Mouse (Mus musculus) cerebral cortex, adult 2 months (tissue): ENCODE results near the gene Tfpt.

Experiments used
- WGBS: fragments of 180-500 bp; shearing (Covaris S2); methylation state at CpG from one replicate; pipeline ENCODE4 v1.1.7; 2018; 5-methylcytosine and 5-hydroxymethylcytosine counted together

The Tfpt gene

DNA sequence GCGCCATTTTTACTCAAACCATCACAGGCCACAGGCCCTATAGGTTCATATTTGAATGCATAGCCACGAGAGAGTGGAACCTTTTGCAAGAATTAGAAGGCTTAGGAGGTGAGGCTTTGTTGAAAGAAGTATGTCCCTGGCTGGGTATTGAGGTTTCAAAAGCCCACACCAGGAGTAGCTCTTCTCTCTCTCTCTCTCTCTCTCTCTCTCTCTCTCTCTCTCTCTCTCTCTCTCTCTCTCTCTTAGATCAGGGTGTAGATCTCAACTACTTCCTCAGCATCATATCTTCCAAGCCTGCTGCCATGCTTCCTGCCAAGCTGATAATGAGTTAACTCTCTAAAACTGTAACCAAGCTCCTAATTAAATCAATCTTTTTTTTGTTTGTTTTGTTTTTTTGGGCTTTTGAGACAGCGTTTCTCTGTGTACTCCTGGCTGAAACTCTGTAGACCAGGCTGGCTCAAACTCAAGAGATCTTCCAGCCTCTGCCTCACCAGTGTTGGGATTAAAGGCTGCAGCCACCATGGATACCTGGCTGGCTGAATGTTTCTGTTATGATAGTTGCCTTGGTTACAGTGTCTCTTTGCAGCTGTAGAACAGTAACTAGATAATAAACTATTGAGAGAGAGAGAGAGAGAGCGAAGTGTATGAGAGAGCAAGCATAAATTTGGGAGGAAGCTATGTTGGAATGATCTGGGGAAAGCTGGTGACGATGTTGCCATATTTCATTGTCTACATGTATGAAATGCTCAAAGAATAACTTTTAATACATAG lies 53.2 kb downstream of the Tfpt start:
- 72% methylated on average over 5 of the region's 5 CpGs for WGBS

DNA sequence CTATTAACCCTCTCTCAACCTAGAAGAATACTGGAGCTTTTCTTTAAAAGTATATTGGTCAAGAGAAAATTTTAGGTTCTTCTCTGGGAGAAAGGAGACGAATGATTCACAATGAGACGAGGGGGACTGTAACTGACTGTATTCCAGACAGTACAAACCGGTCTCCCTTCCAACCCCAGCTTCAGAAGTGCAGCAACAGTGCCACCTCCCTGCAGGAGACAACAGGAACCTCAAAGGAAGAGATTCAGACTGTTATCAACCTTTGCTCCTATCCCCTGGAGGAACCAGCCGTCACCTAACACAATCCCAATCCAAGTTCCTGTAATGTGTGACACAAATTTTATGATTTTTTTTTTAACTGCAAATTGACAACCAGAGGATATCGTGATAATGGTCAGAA lies 55.5 kb downstream of the Tfpt start:
- 39% methylated on average over 5 of the region's 5 CpGs for WGBS

DNA sequence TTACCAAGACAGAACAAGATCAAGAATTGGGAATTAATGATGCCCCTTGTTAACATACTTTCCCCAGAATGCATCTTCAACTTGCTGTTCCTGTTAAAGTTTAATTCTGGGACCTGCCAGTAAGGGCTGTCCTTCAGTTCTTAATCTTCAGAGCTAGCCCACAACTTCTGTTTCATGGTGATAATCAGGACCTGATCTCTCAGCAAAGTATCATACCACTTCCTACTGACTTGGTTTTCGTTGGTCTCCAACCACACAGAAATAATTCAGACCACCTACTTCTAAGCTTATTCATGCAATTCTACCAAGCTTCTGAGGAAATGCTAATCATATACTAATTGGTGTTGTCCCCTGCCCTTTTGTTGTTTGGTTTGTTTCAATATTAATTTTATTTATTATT lies 57.9 kb downstream of the Tfpt start:
- 79% methylated on average over 1 of the region's 1 CpGs for WGBS

DNA sequence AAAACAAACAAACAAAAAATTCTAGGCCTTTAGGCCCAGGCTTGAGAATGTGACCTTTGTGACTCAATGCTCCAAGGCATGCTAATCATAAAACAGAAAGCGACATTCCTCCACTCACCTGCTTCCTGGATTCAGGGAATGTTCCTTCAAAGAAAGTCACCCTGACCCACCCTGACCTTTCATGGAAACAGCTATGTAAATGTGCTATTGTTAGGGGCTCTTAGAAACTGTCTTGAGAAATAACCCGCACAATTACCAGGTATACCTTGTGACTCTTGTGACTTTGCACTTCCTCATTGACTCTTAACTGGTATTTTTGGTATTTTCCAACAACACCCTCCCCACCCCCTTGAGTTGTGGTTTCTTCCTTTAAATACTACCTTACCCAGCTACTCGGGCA lies 59.1 kb downstream of the Tfpt start:
- WGBS = 93% methylated on average over 3 of the region's 3 CpGs
